Comparison of ENCODE assay signal across 15 mouse cellular contexts in the genomic region with DNA sequence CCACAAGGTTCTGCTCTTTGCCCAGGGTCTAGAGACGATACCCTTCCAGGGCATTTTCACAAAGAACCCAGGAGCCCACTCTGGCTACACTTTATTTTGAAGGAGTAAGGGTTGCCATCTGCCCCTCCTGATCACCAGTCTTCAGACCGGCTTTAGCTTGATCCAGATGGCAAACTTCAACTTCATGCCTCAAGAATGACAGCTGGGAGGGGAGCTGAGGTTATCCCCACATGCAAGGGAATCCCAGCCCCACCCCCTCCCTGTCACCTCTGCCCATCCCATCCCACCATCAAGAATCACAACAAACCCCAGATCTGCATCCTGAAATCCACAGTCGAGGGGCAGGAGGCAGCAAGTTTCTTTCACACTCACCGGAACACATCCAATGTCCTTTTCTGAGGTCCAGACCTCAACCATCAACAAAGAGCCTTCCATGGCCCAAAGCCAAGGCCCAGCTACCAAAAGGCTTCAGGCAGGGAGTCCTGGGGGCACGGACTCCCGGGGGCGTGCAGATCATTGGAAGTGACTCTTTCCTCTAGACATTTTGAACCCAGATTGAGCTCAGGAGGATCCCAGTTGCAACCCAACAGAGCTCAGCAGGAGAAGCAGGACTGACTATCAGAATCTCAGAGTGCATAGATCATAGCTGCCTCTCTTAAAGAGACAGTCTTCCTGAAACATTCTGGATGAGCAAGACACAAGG. TPM values are rescaled to one million over a fixed set of nuclear protein-coding genes. Genes with fewer than 3 reads are reported as not detected.
DNase-seq lines count a peak whose midpoint lies in the region; ATAC-seq lines count a peak whose summit lies in the region.
"Had no signal": no experiment of that assay in that cellular context is flagged by ENCODE, and none has a peak within 500 bp of the region (broad histone marks: within the 10 kb centered on the region; RNA-seq: fewer than 3 reads in every experiment).

No protein-coding gene starts in this region.

- no peak for ATAC-seq in neural tube, embryonic 15.5 days (ENCODE audit: low FRiP score)
- ATAC-seq: forebrain, postnatal 0 days; intestine, embryonic 15.5 days had no signal

- H3K4me1 ChIP-seq in heart, embryonic 10.5 days = peaks cover 6% of the 10 kb centered on the region; the same call in 1 of the 2 replicates
- H3K4me1 ChIP-seq in neural tube, embryonic 15.5 days = peaks cover 14% of the 10 kb centered on the region
- H3K4me1 ChIP-seq: intestine, embryonic 15.5 days; liver, embryonic 15.5 days had no signal

- no peak overlapping the region for H3K4me3 ChIP-seq in heart, embryonic 10.5 days
- H3K4me3 ChIP-seq in neural tube, embryonic 15.5 days (replicated peaks) = no peak overlapping the region
- H3K4me3 ChIP-seq: intestine, embryonic 15.5 days; liver, embryonic 15.5 days had no signal

- H3K27me3 ChIP-seq in heart, embryonic 10.5 days (ENCODE audit: insufficient read depth, poor library complexity, severe bottlenecking) = 0 out of 2 replicates have a peak, but pooled peaks cover 4% of the 10 kb centered on the region
- no peaks in the 10 kb centered on the region for H3K27me3 ChIP-seq in neural tube, embryonic 15.5 days (replicated peaks)
- H3K27me3 ChIP-seq: intestine, embryonic 15.5 days; liver, embryonic 15.5 days had no signal

- no peak overlapping the region for H3K9ac ChIP-seq in neural tube, embryonic 15.5 days (replicated peaks)
- H3K9ac ChIP-seq: forebrain, postnatal 0 days; intestine, embryonic 15.5 days; liver, embryonic 15.5 days had no signal

- 0 out of 2 replicates have a peak overlapping the region, but pooled peaks have one; percentile 47 for H3K27ac ChIP-seq in heart, embryonic 10.5 days
- peak overlapping the region; percentile 6; the same call in 1 of the 2 replicates for H3K27ac ChIP-seq in neural tube, embryonic 15.5 days (replicated peaks)
- H3K27ac ChIP-seq: intestine, embryonic 15.5 days; liver, embryonic 15.5 days had no signal

- no peak overlapping the region for H3K4me2 ChIP-seq in neural tube, embryonic 15.5 days
- H3K4me2 ChIP-seq: intestine, embryonic 15.5 days; liver, embryonic 15.5 days; midbrain, embryonic 11.5 days had no signal

- H3K9me3 ChIP-seq in heart, embryonic 10.5 days = no peaks in the 10 kb centered on the region
- H3K9me3 ChIP-seq in neural tube, embryonic 15.5 days (replicated peaks) = no peaks in the 10 kb centered on the region
- H3K9me3 ChIP-seq: intestine, embryonic 15.5 days; liver, embryonic 15.5 days had no signal

- intact Hi-C loops in gastrocnemius, postnatal 36 days (cut with DNase I) = loop anchor here (5.0 kb wide), 1 partner anchor 61 kb away; no protein-coding TSS in a partner anchor

- 44% methylated on average over 7 of the region's 7 CpGs for WGBS in heart, embryonic 10.5 days
- 76% methylated on average over 7 of the region's 7 CpGs for WGBS in neural tube, embryonic 15.5 days

- DNase-seq in heart, embryonic 10.5 days (ENCODE audit: low spot score) = no peak
- DNase-seq in heart, adult 11 months = no peak
- no peak for DNase-seq in neural tube, embryonic 10.5 days (ENCODE audit: extremely low spot score, low spot score)
- peak; percentile 78 to 84 for DNase-seq in cerebellum, postnatal 36 days
- DNase-seq in lung, postnatal 36 days = peak; percentile 30
- DNase-seq in gastrocnemius, postnatal 36 days = no peak
- DNase-seq in B cell, adult 2 months = no peak
- DNase-seq: adrenal gland, postnatal 14 days; forebrain, postnatal 0 days; heart, postnatal 4 days; thymus, postnatal 36 days had no signal

- H3K36me3 ChIP-seq in heart, embryonic 10.5 days = peaks cover 7% of the 10 kb centered on the region; the same call in 1 of the 2 replicates
- H3K36me3 ChIP-seq in neural tube, embryonic 15.5 days = no peaks in the 10 kb centered on the region
- H3K36me3 ChIP-seq: intestine, embryonic 15.5 days; liver, embryonic 15.5 days had no signal

RNA-seq across cellular contexts. Expression of a gene that starts 35.5 kb away (rescaled TPM):
- polyA plus RNA-seq in heart, embryonic 10.5 days (2016; fragmentation: Nextera tagmentation; extraction: Ambion mirVana) = 3.9 and 8.8 TPM in 2 replicates
- 4.0 and 4.8 TPM in 2 replicates for polyA plus RNA-seq in neural tube, embryonic 15.5 days (2015; fragmentation: Nextera tagmentation; extraction: Ambion mirVana)
- total RNA-seq in gastrocnemius, postnatal 36 days (2021) = 1 to 10 TPM; 5.2 to 5.5 TPM

Comparison
In these comparisons a context has a peak if more than half of its experiments do, and no peak if none do; other contexts are left out.
1. DNase-seq: peak in cerebellum, postnatal 36 days (2 of 2) and lung, postnatal 36 days (single experiment); none in heart, embryonic 10.5 days (single experiment), heart, adult 11 months (single experiment), neural tube, embryonic 10.5 days (single experiment), gastrocnemius, postnatal 36 days (0 of 2) and B cell, adult 2 months (0 of 2).